Comparison of ENCODE assay signal across 8 mouse cellular contexts in the genomic region with DNA sequence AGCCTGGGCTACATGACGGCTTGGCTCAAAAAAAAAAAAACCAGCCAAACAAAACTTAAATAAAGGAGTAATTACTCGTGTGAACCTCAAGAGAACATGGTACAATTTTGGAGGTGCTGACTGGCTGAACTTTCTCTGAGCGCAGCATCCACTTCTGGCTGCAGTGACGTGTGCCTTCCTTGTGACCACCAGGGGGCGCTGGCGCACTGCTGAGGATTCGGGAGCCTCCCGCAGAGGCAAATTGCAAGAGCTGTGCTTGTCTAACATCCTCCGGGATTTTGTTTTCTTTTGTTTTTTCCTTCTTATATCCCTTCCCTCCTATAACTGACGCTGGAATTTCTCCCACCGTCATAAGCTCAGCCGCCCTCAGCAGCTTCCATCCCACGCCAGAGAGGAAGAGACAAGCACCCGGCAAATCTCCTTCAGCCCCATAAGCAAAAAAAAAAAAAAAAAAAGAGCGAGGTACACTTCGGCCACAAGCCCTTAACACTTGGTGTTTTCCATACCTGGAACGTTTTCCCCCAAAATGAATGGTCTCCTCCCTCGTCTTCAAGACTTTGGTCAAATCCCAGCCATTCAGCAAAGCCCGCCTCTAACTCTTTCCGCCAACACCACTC. TPM values are rescaled to one million over a fixed set of nuclear protein-coding genes. Genes with fewer than 3 reads are reported as not detected.
A peak's percentile ranks its signal among the peaks of the same experiment; 100 is the strongest.
DNase-seq lines count a peak whose midpoint lies in the region; ATAC-seq lines count a peak whose summit lies in the region.

No protein-coding gene starts in this region.

- DNase-seq in MN1 (ENCODE audit: low spot score): peak; percentile 86
- peak; percentile 71 for DNase-seq in cerebellum, adult 9-11 months
- DNase-seq in frontal cortex, postnatal 10 days (ENCODE audit: low spot score in 2 of 2): peak; percentile 65 to 83
- DNase-seq in layer of hippocampus, postnatal 14 days (ENCODE audit: low spot score in 2 of 2): peak; percentile 82 to 92
- peak; percentile 79 for DNase-seq in lung, postnatal 25 days (ENCODE audit: low spot score)
- peak; percentile 90 for DNase-seq in retina, embryonic 14.5 days (ENCODE audit: low spot score)
- DNase-seq in thymus, postnatal 4 days: peak; percentile 91

- ATAC-seq in hindbrain, embryonic 12.5 days (ENCODE audit: low FRiP score): 0 out of 2 replicates have a peak, but pooled peaks have one; percentile 46

- no peak overlapping the region for H3K27ac ChIP-seq in hindbrain, embryonic 12.5 days

- H3K27me3 ChIP-seq in hindbrain, embryonic 12.5 days: peaks cover 12% of the 10 kb centered on the region

- 0 out of 2 replicates have a peak overlapping the region, but pooled peaks have one; percentile 32 for H3K9ac ChIP-seq in hindbrain, embryonic 12.5 days

- peak overlapping the region; percentile 19 for H3K4me3 ChIP-seq in hindbrain, embryonic 12.5 days

- H3K4me1 ChIP-seq in hindbrain, embryonic 12.5 days: no peaks in the 10 kb centered on the region

- H3K4me2 ChIP-seq in hindbrain, embryonic 12.5 days (replicated peaks): peak overlapping the region; percentile 52

- H3K9me3 ChIP-seq in hindbrain, embryonic 12.5 days (replicated peaks): peaks cover 1% of the 10 kb centered on the region; the same call in 1 of the 2 replicates

- 10% methylated on average over 20 of the region's 20 CpGs for WGBS in hindbrain, embryonic 12.5 days

- peaks cover 1% of the 10 kb centered on the region; the same call in 1 of the 2 replicates for H3K36me3 ChIP-seq in hindbrain, embryonic 12.5 days

RNA-seq across cellular contexts. Expression of gene Zfp90, which starts 17.9 kb away (rescaled TPM):
- polyA plus RNA-seq in hindbrain, embryonic 12.5 days (2016; fragmentation: Nextera tagmentation; extraction: Ambion mirVana): 36.0 and 37.3 TPM in 2 replicates
- total RNA-seq in layer of hippocampus, postnatal 14 days (2021): 10 to 100 TPM; 15.6 to 16.1 TPM
